Mouse (Mus musculus) liver, embryonic 16.5 days (tissue): Measurements from ENCODE around the gene Skap1. TPM values are rescaled to one million over a fixed set of nuclear protein-coding genes. Genes with fewer than 3 reads are reported as not detected.
A peak's percentile ranks its signal among the peaks of the same experiment; 100 is the strongest.

Source experiments
- ATAC-seq: fragments of 200-750 bp; cut with Nextera tagmentation; 2 replicates; pipeline ENCODE4 v1.8.0; 2017; ENCODE audit warnings: low read depth, mild to moderate bottlenecking, moderate number of reproducible peaks, moderate library complexity
- H3K27ac ChIP-seq: fragments of 300-500 bp; sonication (generic); 2 replicates; pipeline ENCODE4 v1.5.1; 2014; ENCODE audit warnings: mild to moderate bottlenecking, low read length
- H3K27me3 ChIP-seq: fragments of 300-500 bp; sonication (generic); 2 replicates; pipeline ENCODE4 v1.6.1; 2014; ENCODE audit warnings: low read depth, low read length, mixed read lengths; ENCODE audit not compliant: control insufficient read depth, insufficient read depth
- H3K36me3 ChIP-seq: fragments of 300-500 bp; sonication (generic); 2 replicates; pipeline ENCODE4 v1.6.1; 2014; ENCODE audit warnings: mild to moderate bottlenecking; ENCODE audit not compliant: control insufficient read depth, insufficient read depth
- H3K4me1 ChIP-seq: fragments of 300-500 bp; sonication (generic); 2 replicates; pipeline ENCODE4 v1.6.1; 2014; ENCODE audit warnings: low read depth, low read length, mixed read lengths; ENCODE audit not compliant: control insufficient read depth
- H3K4me2 ChIP-seq: fragments of 300-500 bp; sonication (generic); 2 replicates; pipeline ENCODE4 v1.6.1; 2014; ENCODE audit warnings: low read depth, low read length, mixed read lengths
- H3K4me3 ChIP-seq: fragments of 300-500 bp; sonication (generic); 2 replicates; pipeline ENCODE4 v1.5.1; 2014; ENCODE audit warnings: low read depth, mild to moderate bottlenecking, low read length
- H3K9ac ChIP-seq: fragments of 300-500 bp; sonication (generic); 2 replicates; pipeline ENCODE4 v1.6.1; 2014; ENCODE audit warnings: low read depth, low read length
- H3K9me3 ChIP-seq: fragments of 300-500 bp; sonication (generic); replicated peaks from 2 replicates; pipeline ENCODE4 v1.6.1; 2016; ENCODE audit warnings: low read length; ENCODE audit not compliant: control insufficient read depth
- WGBS: fragments of 180-500 bp; shearing (Covaris S2); extraction: QIAGEN DNeasy Blood & Tissue Kit; methylation state at CpG from one replicate; pipeline ENCODE4 v1.1.7; 2014; ENCODE audit not compliant: insufficient replicate concordance; 5-methylcytosine and 5-hydroxymethylcytosine counted together
- polyA plus RNA-seq: library from polyadenylated mRNA; unstranded; fragments of >200 nt; fragmentation: Nextera tagmentation; extraction: Ambion mirVana; gene quantifications from 2 replicates; pipeline ENCODE4 v1.2.1, GENCODE M21; 2015

The Skap1 gene
- polyA plus RNA-seq, 1 experiment from 2014 or later: 0.12 TPM

- no peak overlapping the region for H3K4me3 ChIP-seq
- ATAC-seq: no peak
- no peaks in the 10 kb centered on the region for H3K9me3 ChIP-seq
- no peak overlapping the region for H3K9ac ChIP-seq
- no peaks in the 10 kb centered on the region for H3K27me3 ChIP-seq
- 22% methylated on average over 3 of the region's 3 CpGs for WGBS
- H3K4me2 ChIP-seq: no peak overlapping the region
- no peak overlapping the region for H3K27ac ChIP-seq
- no peaks in the 10 kb centered on the region for H3K36me3 ChIP-seq
- H3K4me1 ChIP-seq: no peaks in the 10 kb centered on the region
These were observed 108.1 kb downstream of the Skap1 start for GRCm38 (mm10) chr11:96572515-96572914.

- Histone ChIP-seq H3K4me3 (no peak overlapping the region), H3K4me1 (no peaks in the 10 kb centered on the region), H3K4me2 (no peak overlapping the region), H3K9me3 (no peaks in the 10 kb centered on the region), H3K27me3 (no peaks in the 10 kb centered on the region; the same call in 1 of the 2 replicates), H3K9ac (no peak overlapping the region), H3K27ac (no peak overlapping the region), H3K36me3 (no peaks in the 10 kb centered on the region)
- WGBS: 42% methylated on average over 14 of the region's 14 CpGs
- no peak for ATAC-seq
These were observed 112.4 kb downstream of the Skap1 start for GRCm38 (mm10) chr11:96576491-96577427.

GRCm38 (mm10) chr11:96578551-96579283 is 114.3 kb downstream of the Skap1 start:
- 24% methylated on average over 25 of the region's 25 CpGs for WGBS
- H3K27ac ChIP-seq: no peak overlapping the region
- H3K9ac ChIP-seq: no peak overlapping the region
- peak; percentile 32; the same call in 1 of the 2 replicates for ATAC-seq
- no peaks in the 10 kb centered on the region; the same call in 1 of the 2 replicates for H3K4me1 ChIP-seq
- H3K9me3 ChIP-seq: no peaks in the 10 kb centered on the region
- no peaks in the 10 kb centered on the region for H3K36me3 ChIP-seq
- H3K4me2 ChIP-seq: peak overlapping the region; percentile 27; the same call in 1 of the 2 replicates
- H3K27me3 ChIP-seq: no peaks in the 10 kb centered on the region; the same call in 1 of the 2 replicates
- peak overlapping the region; percentile 27; the same call in 1 of the 2 replicates for H3K4me3 ChIP-seq

- 42% methylated on average over 10 of the region's 10 CpGs for WGBS
- no peak overlapping the region for H3K27ac ChIP-seq
- no peak overlapping the region for H3K4me3 ChIP-seq
- no peak overlapping the region for H3K4me2 ChIP-seq
- no peaks in the 10 kb centered on the region for H3K9me3 ChIP-seq
- H3K27me3 ChIP-seq: no peaks in the 10 kb centered on the region; the same call in 1 of the 2 replicates
- H3K4me1 ChIP-seq: no peaks in the 10 kb centered on the region; the same call in 1 of the 2 replicates
- no peak overlapping the region for H3K9ac ChIP-seq
- H3K36me3 ChIP-seq: no peaks in the 10 kb centered on the region
- ATAC-seq: no peak
These were observed 117.4 kb downstream of the Skap1 start for GRCm38 (mm10) chr11:96581604-96582384.

- no peaks in the 10 kb centered on the region; the same call in 1 of the 2 replicates for H3K4me1 ChIP-seq
- H3K27ac ChIP-seq: no peak overlapping the region
- H3K27me3 ChIP-seq: no peaks in the 10 kb centered on the region; the same call in 1 of the 2 replicates
- no peak overlapping the region for H3K4me3 ChIP-seq
- H3K9me3 ChIP-seq: no peaks in the 10 kb centered on the region
- no peaks in the 10 kb centered on the region for H3K36me3 ChIP-seq
- H3K9ac ChIP-seq: no peak overlapping the region
- 56% methylated on average over 10 of the region's 10 CpGs for WGBS
- ATAC-seq: no peak; the same call in 1 of the 2 replicates
- no peak overlapping the region for H3K4me2 ChIP-seq
These were observed 118.2 kb downstream of the Skap1 start for GRCm38 (mm10) chr11:96582595-96582994.

- Histone ChIP-seq H3K9me3 (no peaks in the 10 kb centered on the region), H3K4me2 (no peak overlapping the region), H3K27ac (no peak overlapping the region), H3K27me3 (no peaks in the 10 kb centered on the region), H3K4me1 (no peaks in the 10 kb centered on the region), H3K9ac (no peak overlapping the region), H3K36me3 (no peaks in the 10 kb centered on the region), H3K4me3 (no peak overlapping the region)
- ATAC-seq: no peak
- 67% methylated on average over 3 of the region's 3 CpGs for WGBS
These were observed 125.4 kb downstream of the Skap1 start for GRCm38 (mm10) chr11:96589828-96590227.

- WGBS: 36% methylated on average over 12 of the region's 12 CpGs
- ATAC-seq: no peak
- no peaks in the 10 kb centered on the region for H3K36me3 ChIP-seq
- H3K4me1 ChIP-seq: no peaks in the 10 kb centered on the region
- H3K9ac ChIP-seq: no peak overlapping the region
- H3K9me3 ChIP-seq: no peaks in the 10 kb centered on the region
- H3K27me3 ChIP-seq: no peaks in the 10 kb centered on the region
- no peak overlapping the region for H3K4me3 ChIP-seq
- no peak overlapping the region for H3K27ac ChIP-seq
- H3K4me2 ChIP-seq: peak overlapping the region; percentile 13; the same call in 1 of the 2 replicates
These were observed 131.5 kb downstream of the Skap1 start for GRCm38 (mm10) chr11:96595890-96596289.

- no peak overlapping the region for H3K4me3 ChIP-seq
- WGBS: 50% methylated on average over 6 of the region's 6 CpGs
- H3K4me2 ChIP-seq: peak overlapping the region; percentile 13; the same call in 1 of the 2 replicates
- no peak overlapping the region for H3K9ac ChIP-seq
- no peak overlapping the region for H3K27ac ChIP-seq
- H3K9me3 ChIP-seq: no peaks in the 10 kb centered on the region
- ATAC-seq: no peak
- H3K4me1 ChIP-seq: no peaks in the 10 kb centered on the region
- H3K27me3 ChIP-seq: no peaks in the 10 kb centered on the region
- no peaks in the 10 kb centered on the region for H3K36me3 ChIP-seq
These were observed 131.9 kb downstream of the Skap1 start for GRCm38 (mm10) chr11:96596301-96596700.
